Mouse (Mus musculus) heart, adult 2 months (tissue): ENCODE results near the gene Tulp2. TPM values are rescaled to one million over a fixed set of nuclear protein-coding genes. Genes with fewer than 3 reads are reported as not detected.
A peak's percentile ranks its signal among the peaks of the same experiment; 100 is the strongest.

ENCODE experiments used
- DNase-seq, 2 experiments: peaks; one replicate each; pipeline ENCODE4 v3.0.0; 2021
- H3K27ac ChIP-seq: fragments of 200-600 bp; 2 replicates; pipeline ENCODE4 v1.8.1; 2022
- H3K27me3 ChIP-seq: fragments of 200-500 bp; 2 replicates; pipeline ENCODE4 v1.6.1; 2012; ENCODE audit warnings: mild to moderate bottlenecking, low read length, inconsistent platforms, mixed read lengths; ENCODE audit not compliant: control insufficient read depth, insufficient read depth
- H3K36me3 ChIP-seq: fragments of 200-500 bp; 2 replicates; pipeline ENCODE4 v1.6.1; 2012; ENCODE audit warnings: low read length, inconsistent platforms; ENCODE audit not compliant: control insufficient read depth, insufficient read depth
- H3K4me1 ChIP-seq: fragments of 200-500 bp; 2 replicates; pipeline ENCODE4 v1.6.1; 2011; ENCODE audit warnings: low read length; ENCODE audit not compliant: control insufficient read depth, insufficient read depth
- H3K4me3 ChIP-seq: fragments of 200-600 bp; 2 replicates; pipeline ENCODE4 v1.8.1; 2022
- H3K79me2 ChIP-seq: fragments of 200-500 bp; replicated peaks from 2 replicates; pipeline ENCODE4 v1.6.1; 2012; ENCODE audit warnings: mild to moderate bottlenecking, inconsistent platforms, low read length, moderate library complexity, mixed read lengths; ENCODE audit not compliant: control insufficient read depth, insufficient read depth
- H3K9ac ChIP-seq: fragments of 200-500 bp; 2 replicates; pipeline ENCODE4 v1.6.1; 2012; ENCODE audit warnings: low read depth, mild to moderate bottlenecking, control low read depth, inconsistent platforms, low read length, mixed read lengths
- CTCF ChIP-seq: fragments of 200-600 bp; IDR thresholded peaks from 2 replicates; pipeline ENCODE4 v1.8.1; 2022; ENCODE audit warnings: antibody characterized with exemption, mild to moderate bottlenecking, moderate library complexity
- EP300 ChIP-seq: fragments of 200-500 bp; IDR thresholded peaks from 2 replicates; pipeline ENCODE4 v1.6.1; 2011; ENCODE audit warnings: low read depth, low read length, control low read depth; ENCODE audit not compliant: insufficient read depth
- POLR2A ChIP-seq: fragments of 200-500 bp; IDR thresholded peaks from 2 replicates; pipeline ENCODE4 v1.6.1; 2011; ENCODE audit warnings: mild to moderate bottlenecking, low read depth, low read length, control low read depth; ENCODE audit not compliant: insufficient read depth
- WGBS: fragments of 180-500 bp; shearing (Covaris S2); methylation state at CpG from one replicate; pipeline ENCODE4 v1.1.7; 2018; 5-methylcytosine and 5-hydroxymethylcytosine counted together
- intact Hi-C: fragments of 180-260 bp; cut with DNase I; formaldehyde crosslinking; loops from one replicate; pipeline ENCODE4 v1.15.1; 2025
- polyA plus RNA-seq: library from polyadenylated mRNA; depleted of rRNA; stranded (reverse); fragments of >200 nt; gene quantifications from 2 replicates; pipeline ENCODE4 v1.2.3, GENCODE M21; 2012
- total RNA-seq, 2 experiments: library from RNA; stranded (reverse); gene quantifications; 2 replicates each; pipeline ENCODE4 v1.2.3; 2021

The Tulp2 gene
- total and polyA plus RNA-seq, 3 experiments, result 0.27 TPM; not detected in 2

GRCm38 (mm10) chr7:45437521-45438276, 44.0 kb upstream of the Tulp2 start, which contains the start of gene Ruvbl2:
Gene Ruvbl2 (minus strand): TSS chr7:45438096.
- H3K27me3 ChIP-seq, result no peaks in the 10 kb centered on the region
- no peak within 1 kb of the TSS for H3K27ac ChIP-seq
- intact Hi-C loops, result no loop called here
- H3K4me3 ChIP-seq, result no peak within 1 kb of the TSS
- H3K9ac ChIP-seq, result no peak within 1 kb of the TSS
- peaks cover 7% of the 10 kb centered on the region for H3K4me1 ChIP-seq
- no peak for TF ChIP-seq POLR2A
- peak; percentile 54 for TF ChIP-seq CTCF
- TF ChIP-seq EP300, result 0 out of 2 replicates have a peak, but pooled peaks have one; percentile 13
- DNase-seq, result no peak
- no peaks in the 10 kb centered on the region for H3K36me3 ChIP-seq
- 45% methylated on average over 19 of the region's 19 CpGs for WGBS
- no peaks in the 10 kb centered on the region for H3K79me2 ChIP-seq

DNA sequence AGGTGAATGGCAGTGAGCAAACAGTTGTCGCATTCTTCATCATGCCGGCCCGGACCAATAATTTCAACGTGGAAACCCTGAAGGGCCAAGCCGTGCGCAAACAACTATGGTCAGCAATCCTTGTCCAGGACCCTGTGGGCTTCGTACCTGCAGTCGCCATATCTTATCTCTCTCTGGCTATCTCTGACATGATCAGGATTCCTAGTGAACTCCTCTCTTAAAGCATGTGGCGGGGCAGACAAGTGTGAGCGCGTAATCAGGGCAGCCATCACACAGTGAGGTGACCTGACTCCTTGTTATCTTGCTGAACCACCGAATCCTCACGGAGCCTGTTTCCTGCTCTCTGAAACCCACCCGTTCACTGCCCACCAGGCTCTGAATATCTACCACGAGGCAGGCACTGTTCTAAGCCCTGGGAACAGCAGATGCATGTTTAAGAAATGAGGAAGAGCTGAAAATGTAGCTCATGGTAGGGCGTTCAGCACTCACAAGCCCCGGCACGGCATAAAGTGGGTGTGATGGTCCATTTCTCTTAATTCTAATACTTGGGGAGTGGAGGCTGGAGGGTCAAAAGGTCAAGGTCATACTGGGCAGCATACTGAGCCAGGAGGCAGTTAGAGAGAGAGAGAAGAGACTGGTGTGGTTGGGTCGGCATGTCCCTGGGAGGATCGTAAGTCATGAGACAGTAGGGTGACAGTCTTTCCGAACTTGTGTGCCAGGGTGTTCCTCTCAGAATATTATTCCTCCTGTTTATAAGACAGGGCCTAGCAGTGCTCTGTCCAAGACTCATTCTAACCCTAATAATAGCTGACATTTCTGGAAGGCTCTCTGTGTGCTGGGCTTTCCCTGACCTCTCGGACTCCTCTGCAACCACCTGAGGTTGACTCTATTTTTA, 37.9 kb upstream of the Tulp2 start:
- peak overlapping the region; percentile 68 for H3K27ac ChIP-seq
- no peaks in the 10 kb centered on the region; the same call in 1 of the 2 replicates for H3K36me3 ChIP-seq
- H3K9ac ChIP-seq, result no peak overlapping the region
- no peak overlapping the region for H3K4me3 ChIP-seq
- intact Hi-C loops, result no loop called here
- TF ChIP-seq EP300 (peak; percentile 64; the same call in 1 of the 2 replicates), POLR2A (0 out of 2 replicates have a peak, but pooled peaks have one; percentile 11), CTCF (no peak)
- WGBS, result 74% methylated on average over 22 of the region's 22 CpGs
- no peak for DNase-seq
- H3K27me3 ChIP-seq, result no peaks in the 10 kb centered on the region
- H3K79me2 ChIP-seq, result no peaks in the 10 kb centered on the region
- H3K4me1 ChIP-seq, result no peaks in the 10 kb centered on the region

DNA sequence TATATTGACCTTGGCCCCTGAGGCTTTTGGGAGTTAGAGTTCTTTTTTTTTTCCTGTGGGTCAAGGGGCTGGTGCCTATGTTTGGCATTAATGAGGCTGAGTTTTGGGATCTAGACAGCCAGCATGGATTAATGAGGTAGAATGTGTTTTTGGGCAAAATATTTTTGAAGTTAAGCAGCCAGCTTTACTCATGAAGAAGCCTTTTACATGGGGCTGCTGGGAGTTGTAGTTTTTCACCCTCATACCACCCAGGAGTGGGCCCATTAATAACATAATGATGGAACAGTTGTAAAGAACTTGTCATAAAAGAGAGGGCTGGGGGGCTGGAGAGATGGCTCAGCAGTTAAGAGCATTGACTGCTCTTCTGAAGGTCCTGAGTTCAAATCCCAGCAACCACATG, 35.1 kb upstream of the Tulp2 start:
- H3K4me3 ChIP-seq, result no peak overlapping the region
- intact Hi-C loops, result no loop called here
- DNase-seq, result no peak
- H3K9ac ChIP-seq, result no peak overlapping the region
- H3K4me1 ChIP-seq, result no peaks in the 10 kb centered on the region
- no peak for TF ChIP-seq CTCF
- no peak for TF ChIP-seq POLR2A
- no peak for TF ChIP-seq EP300
- H3K27ac ChIP-seq, result no peak overlapping the region
- H3K27me3 ChIP-seq, result no peaks in the 10 kb centered on the region
- H3K36me3 ChIP-seq, result no peaks in the 10 kb centered on the region; the same call in 1 of the 2 replicates
- H3K79me2 ChIP-seq, result no peaks in the 10 kb centered on the region

DNA sequence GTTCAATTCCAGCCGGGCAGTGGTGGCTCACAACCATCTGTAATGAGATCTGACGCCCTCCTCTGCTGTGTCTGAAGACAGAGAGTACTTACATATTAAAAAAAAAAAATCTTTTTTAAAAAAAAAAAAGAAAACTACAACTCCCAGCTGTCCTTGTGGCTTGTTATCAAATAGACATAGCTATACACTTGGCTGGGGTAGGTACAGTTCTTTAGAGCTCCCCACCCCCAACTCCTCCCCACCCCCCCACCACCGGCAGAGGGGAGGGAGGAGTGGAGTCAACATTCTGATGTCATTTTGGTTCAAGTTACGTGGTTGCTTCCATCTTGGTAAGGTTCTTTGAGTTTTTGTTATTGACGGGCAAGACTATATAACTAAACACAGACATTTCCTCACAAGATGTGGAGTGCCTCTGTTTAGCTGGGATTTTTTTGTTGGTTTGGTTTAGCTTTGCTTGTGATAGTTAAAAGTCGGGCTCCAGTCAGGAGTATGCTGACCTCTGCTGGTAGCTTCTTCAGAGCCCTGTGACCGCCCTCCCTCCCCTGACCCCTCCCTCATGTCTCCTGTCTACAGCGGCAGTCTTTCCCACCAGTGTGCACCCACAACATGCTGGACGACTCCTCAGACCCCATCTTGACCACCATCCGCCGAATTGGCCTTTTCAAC, 34.2 kb upstream of the Tulp2 start:
- Histone ChIP-seq H3K27ac (no peak overlapping the region), H3K4me1 (no peaks in the 10 kb centered on the region), H3K4me3 (no peak overlapping the region), H3K27me3 (no peaks in the 10 kb centered on the region), H3K9ac (no peak overlapping the region), H3K36me3 (no peaks in the 10 kb centered on the region; the same call in 1 of the 2 replicates), H3K79me2 (no peaks in the 10 kb centered on the region)
- TF ChIP-seq POLR2A (no peak), CTCF (peak; percentile 65), EP300 (0 out of 2 replicates have a peak, but pooled peaks have one; percentile 38)
- no peak for DNase-seq
- intact Hi-C loops, result no loop called here
- 39% methylated on average over 11 of the region's 11 CpGs for WGBS

DNA sequence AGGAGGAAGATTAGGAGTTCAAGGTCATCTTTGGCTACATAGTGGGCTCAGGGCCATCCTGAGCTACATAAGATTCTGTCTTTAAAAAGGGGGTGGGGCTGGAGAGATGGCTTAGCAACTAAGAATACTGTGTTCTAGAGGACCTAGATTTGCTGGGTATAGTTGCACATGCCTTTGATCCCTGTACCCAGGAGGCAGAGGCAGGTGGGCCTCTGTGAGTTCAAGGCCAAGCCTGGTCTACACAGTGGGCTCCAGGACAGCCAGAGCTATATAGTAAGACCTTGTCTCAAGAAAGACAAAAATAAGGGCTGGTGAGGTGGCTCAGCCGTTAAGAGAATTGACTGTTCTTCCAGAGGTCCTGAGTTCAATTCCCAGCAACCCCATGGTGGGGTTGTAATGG, 31.7 kb upstream of the Tulp2 start:
- no peak for DNase-seq
- H3K4me1 ChIP-seq, result no peaks in the 10 kb centered on the region
- H3K36me3 ChIP-seq, result no peaks in the 10 kb centered on the region
- intact Hi-C loops, result loop anchor here (2.0 kb wide), 1 partner anchor 111 kb away; no protein-coding TSS in a partner anchor
- H3K27me3 ChIP-seq, result no peaks in the 10 kb centered on the region
- no peak overlapping the region for H3K4me3 ChIP-seq
- TF ChIP-seq POLR2A, result no peak
- no peak for TF ChIP-seq EP300
- no peak for TF ChIP-seq CTCF
- no peak overlapping the region for H3K27ac ChIP-seq
- no peaks in the 10 kb centered on the region for H3K79me2 ChIP-seq
- WGBS, result 81% methylated on average over 1 of the region's 1 CpGs
- no peak overlapping the region for H3K9ac ChIP-seq
